Mouse (Mus musculus) liver, adult 2 months (tissue): ENCODE results near the gene Lrrc10. TPM values are rescaled to one million over a fixed set of nuclear protein-coding genes. Genes with fewer than 3 reads are reported as not detected.
A peak's percentile ranks its signal among the peaks of the same experiment; 100 is the strongest.
"Not testable (repeated sequence)": the region's sequence is repeated elsewhere in the genome, so short reads cannot be mapped to it uniquely, and the experiment has no call there.

Experiments
- DNase-seq: peaks from one replicate; pipeline ENCODE4 v3.0.0-alpha.2; 2011; ENCODE audit warnings: low read depth, low spot score; ENCODE audit errors: extremely low read depth
- H3K27ac ChIP-seq: fragments of 200-500 bp; replicated peaks from 2 replicates; pipeline ENCODE4 v1.5.1; 2012; ENCODE audit warnings: low read depth, mild to moderate bottlenecking, control low read depth, inconsistent platforms, low read length; ENCODE audit not compliant: insufficient read depth
- H3K27me3 ChIP-seq: fragments of 200-500 bp; 2 replicates; pipeline ENCODE4 v1.6.1; 2012; ENCODE audit warnings: mild to moderate bottlenecking, moderate library complexity, low read length, inconsistent platforms; ENCODE audit not compliant: control insufficient read depth, insufficient read depth
- H3K36me3 ChIP-seq: fragments of 200-500 bp; 2 replicates; pipeline ENCODE4 v1.6.1; 2012; ENCODE audit warnings: low read length, inconsistent platforms; ENCODE audit not compliant: control insufficient read depth, insufficient read depth
- H3K4me1 ChIP-seq: fragments of 200-500 bp; 2 replicates; pipeline ENCODE4 v1.6.1; 2011; ENCODE audit warnings: low read length; ENCODE audit not compliant: control insufficient read depth, insufficient read depth
- H3K4me3 ChIP-seq: fragments of 200-500 bp; 2 replicates; pipeline ENCODE4 v1.5.1; 2011; ENCODE audit warnings: low read depth, mild to moderate bottlenecking, control low read depth, low read length, moderate library complexity; ENCODE audit not compliant: insufficient read depth
- H3K79me2 ChIP-seq: fragments of 200-500 bp; 2 replicates; pipeline ENCODE4 v1.6.1; 2012; ENCODE audit warnings: inconsistent platforms, mild to moderate bottlenecking, low read length, moderate library complexity; ENCODE audit not compliant: control insufficient read depth, insufficient read depth
- H3K9ac ChIP-seq: fragments of 200-500 bp; 2 replicates; pipeline ENCODE4 v1.6.1; 2012; ENCODE audit warnings: low read depth, mild to moderate bottlenecking, control low read depth, inconsistent platforms, low read length
- CTCF ChIP-seq: fragments of 200-500 bp; IDR thresholded peaks from 2 replicates; pipeline ENCODE4 v1.5.1; 2011; ENCODE audit warnings: low read depth, low read length, control low read depth
- POLR2A ChIP-seq: fragments of 200-500 bp; IDR thresholded peaks from 2 replicates; pipeline ENCODE4 v1.6.1; 2011; ENCODE audit warnings: low read length, control low read depth; ENCODE audit not compliant: insufficient read depth; ENCODE audit errors: extremely low read depth
- WGBS: fragments of 180-500 bp; shearing (Covaris S2); methylation state at CpG from one replicate; pipeline ENCODE4 v1.1.7; 2018; 5-methylcytosine and 5-hydroxymethylcytosine counted together
- polyA plus RNA-seq: library from polyadenylated mRNA; depleted of rRNA; stranded (reverse); fragments of >200 nt; gene quantifications from 2 replicates; pipeline ENCODE4 v1.2.3, GENCODE M21; 2012
- total RNA-seq: library from RNA; depleted of rRNA; stranded (reverse); fragments of >200 nt; gene quantifications from 2 replicates; pipeline ENCODE4 v1.2.3, GENCODE M21; 2014

Lrrc10 gene
- total and polyA plus RNA-seq, 2 experiments = not detected

DNA sequence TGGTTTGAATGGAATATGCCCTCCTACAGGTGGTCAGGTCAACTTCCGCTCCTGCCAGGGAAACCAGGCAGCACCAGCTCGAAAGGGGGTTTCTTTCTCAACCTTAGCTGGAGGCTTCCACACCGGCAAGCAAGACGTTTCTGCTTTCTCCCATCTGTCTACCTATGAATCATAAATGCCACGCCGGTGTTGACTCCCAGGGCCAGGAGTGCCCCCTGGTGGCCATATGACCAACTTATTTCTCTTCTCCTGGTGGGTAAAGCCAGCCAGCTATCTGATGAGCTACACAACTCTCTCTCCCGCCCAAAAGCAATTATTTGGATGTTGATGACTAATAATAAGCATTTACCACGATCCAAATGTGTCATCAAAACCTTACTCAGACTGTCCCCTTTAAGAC is 11.4 kb upstream of the Lrrc10 start:
- H3K27me3 ChIP-seq = no peaks in the 10 kb centered on the region
- WGBS = 28% methylated on average over 8 of the region's 8 CpGs
- no peak overlapping the region for H3K4me3 ChIP-seq
- H3K27ac ChIP-seq = no peak overlapping the region
- peak; percentile 38 for DNase-seq
- TF ChIP-seq POLR2A (no peak), CTCF (peak; percentile 89)
- H3K36me3 ChIP-seq = no peaks in the 10 kb centered on the region
- no peaks in the 10 kb centered on the region for H3K79me2 ChIP-seq
- H3K4me1 ChIP-seq = no peaks in the 10 kb centered on the region
- H3K9ac ChIP-seq = no peak overlapping the region

DNA sequence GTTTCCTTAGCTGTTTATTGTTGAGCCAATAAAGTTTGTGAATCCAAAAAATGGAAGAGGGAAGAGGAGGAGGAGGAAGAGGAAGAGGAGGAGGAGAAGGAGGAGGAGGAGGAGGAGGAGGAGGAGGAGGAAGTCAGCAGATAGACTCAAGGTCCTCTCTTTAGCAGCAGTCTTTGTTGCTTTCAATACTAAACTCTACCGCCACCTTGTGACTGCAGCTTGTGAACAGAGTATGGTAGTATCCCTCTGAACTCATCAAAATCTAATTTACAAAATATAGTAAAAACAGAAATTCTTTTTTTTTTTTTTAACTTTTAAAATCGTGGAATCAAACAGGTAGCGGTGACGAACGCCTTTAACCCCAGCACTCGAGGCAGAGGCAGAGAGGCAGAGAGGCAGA is 4.8 kb upstream of the Lrrc10 start:
- H3K36me3 ChIP-seq = no peaks in the 10 kb centered on the region
- no peaks in the 10 kb centered on the region for H3K27me3 ChIP-seq
- 60% methylated on average over 6 of the region's 6 CpGs for WGBS
- H3K4me3 ChIP-seq = no peak overlapping the region
- H3K4me1 ChIP-seq = peaks cover 3% of the 10 kb centered on the region; the same call in 1 of the 2 replicates
- no peak overlapping the region for H3K9ac ChIP-seq
- no peak for DNase-seq
- no peak overlapping the region for H3K27ac ChIP-seq
- no peaks in the 10 kb centered on the region for H3K79me2 ChIP-seq
- no peak for TF ChIP-seq CTCF
- no peak for TF ChIP-seq POLR2A

DNA sequence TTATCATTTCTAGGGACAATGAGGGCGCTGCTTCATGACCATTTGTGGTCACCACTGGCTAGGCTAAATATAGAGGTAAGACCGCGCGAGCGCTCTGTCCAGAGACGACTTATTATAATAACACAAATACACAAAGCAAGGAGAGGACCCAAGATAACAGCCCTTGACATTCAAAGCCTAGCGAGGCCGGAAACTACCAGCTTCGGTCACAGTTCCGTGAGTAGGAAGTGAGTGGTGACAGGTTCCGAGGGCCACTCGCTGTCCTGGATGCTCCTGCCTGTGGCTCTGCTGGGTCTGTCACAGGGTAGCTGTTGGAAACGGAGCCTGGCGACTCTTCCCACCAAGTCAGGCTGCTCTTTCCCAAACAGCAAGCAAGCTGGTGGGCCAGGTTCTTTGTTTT is 2.8 kb upstream of the Lrrc10 start:
- WGBS = 83% methylated on average over 14 of the region's 14 CpGs
- H3K79me2 ChIP-seq = no peaks in the 10 kb centered on the region

DNA sequence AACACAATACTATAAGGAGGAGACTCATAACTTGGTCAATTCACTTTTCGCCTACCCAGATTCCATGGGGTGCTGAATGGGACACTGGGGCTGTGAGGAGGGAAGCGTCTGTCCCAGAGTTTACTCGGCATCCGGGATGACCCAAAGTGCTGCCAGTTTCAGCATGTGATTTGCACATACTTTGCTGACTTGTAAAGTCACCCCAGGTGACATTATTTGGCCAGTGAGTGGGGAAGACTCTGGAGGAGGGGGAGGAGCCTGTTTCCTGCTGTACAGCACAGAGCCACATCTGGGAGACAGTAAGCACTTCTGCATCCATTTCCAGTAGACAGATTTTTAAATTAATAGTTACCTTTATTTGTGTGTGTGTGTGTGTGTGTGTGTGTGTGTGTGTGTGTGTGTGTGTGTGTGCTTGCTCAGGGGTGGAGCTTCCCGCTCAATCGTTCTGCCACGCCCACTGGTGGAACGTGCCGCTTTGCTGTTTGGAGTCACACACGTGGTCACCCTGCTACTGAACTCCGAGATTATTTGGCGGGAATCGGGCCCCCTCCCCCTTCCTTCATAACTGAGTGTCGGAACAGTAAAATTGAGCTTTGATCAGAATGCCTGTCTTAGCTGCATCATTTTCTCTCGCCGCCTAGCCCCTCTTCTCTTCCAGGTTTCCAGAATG is 1.5 kb upstream of the Lrrc10 start:
- not testable (repeated sequence) for H3K9ac ChIP-seq, H3K36me3 ChIP-seq, H3K4me1 ChIP-seq, H3K27ac ChIP-seq, H3K4me3 ChIP-seq, H3K27me3 ChIP-seq, H3K79me2 ChIP-seq
- WGBS = 24% methylated on average over 16 of the region's 16 CpGs
- DNase-seq = peak; percentile 47

More for the DNA sequence above, 2.8 kb upstream of the Lrrc10 start:
- Histone ChIP-seq H3K9ac (no peak overlapping the region), H3K27me3 (no peaks in the 10 kb centered on the region), H3K36me3 (no peaks in the 10 kb centered on the region), H3K4me1 (peaks cover 3% of the 10 kb centered on the region; the same call in 1 of the 2 replicates), H3K27ac (no peak overlapping the region), H3K4me3 (no peak overlapping the region)
- TF ChIP-seq CTCF = no peak
- TF ChIP-seq POLR2A = no peak
- no peak for DNase-seq

DNA sequence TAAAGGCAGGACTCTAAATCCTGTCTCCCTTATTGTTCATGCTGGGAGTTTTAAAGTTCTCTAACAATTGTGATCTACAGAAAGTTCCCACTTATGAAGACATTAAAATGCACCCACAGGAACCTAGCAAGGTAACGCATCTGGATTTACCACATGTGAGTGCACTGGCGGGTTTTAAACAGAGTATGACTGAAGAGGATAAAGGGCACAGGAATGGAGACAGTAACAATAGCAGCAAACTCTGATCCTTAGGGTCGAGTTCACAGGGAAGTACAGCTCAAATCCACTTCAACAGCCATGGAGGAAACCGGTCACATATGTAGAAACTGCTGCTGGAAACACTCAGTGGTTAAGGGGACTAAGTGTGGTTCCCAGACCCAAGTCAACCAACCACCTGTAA is 4.1 kb downstream of the Lrrc10 start:
- 90% methylated on average over 4 of the region's 4 CpGs for WGBS

DNA sequence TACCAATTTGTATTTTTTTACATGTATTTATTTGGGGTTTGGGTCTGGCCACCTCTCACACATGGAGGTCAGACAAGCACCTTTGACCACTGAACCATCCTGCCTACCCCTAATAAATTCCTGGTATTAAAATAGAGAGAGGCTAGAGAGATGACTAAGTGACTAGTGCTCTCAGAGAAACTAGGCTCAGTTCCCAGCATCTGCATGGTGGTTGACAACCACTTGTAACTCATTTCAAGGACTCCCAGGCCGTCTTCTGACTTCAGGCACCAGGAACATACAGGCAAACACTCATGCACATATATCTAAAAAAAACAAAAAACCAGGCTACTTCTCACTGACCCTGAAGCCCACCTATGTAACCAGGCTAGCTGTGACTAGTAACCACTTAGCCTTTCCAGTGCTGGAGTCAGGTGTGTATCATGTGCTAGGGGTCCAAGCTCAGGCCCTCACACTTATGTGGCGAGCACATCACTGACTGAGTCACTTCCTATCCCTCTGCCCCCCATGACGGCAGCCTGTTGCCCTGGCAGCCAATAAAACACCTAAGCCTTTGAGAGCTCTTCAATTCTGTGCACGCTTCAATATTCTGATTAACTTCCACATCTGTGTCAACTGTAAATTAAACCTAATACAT is 4.9 kb downstream of the Lrrc10 start:
- Histone ChIP-seq H3K79me2 (no peaks in the 10 kb centered on the region), H3K9ac (no peak overlapping the region), H3K27ac (no peak overlapping the region), H3K4me3 (no peak overlapping the region), H3K4me1 (no peaks in the 10 kb centered on the region), H3K27me3 (no peaks in the 10 kb centered on the region), H3K36me3 (peaks cover 48% of the 10 kb centered on the region)
- no peak for TF ChIP-seq POLR2A
- 85% methylated on average over 4 of the region's 4 CpGs for WGBS
- DNase-seq = no peak

More for the DNA sequence above, 4.1 kb downstream of the Lrrc10 start:
- H3K4me1 ChIP-seq = no peaks in the 10 kb centered on the region
- no peak overlapping the region for H3K4me3 ChIP-seq
- H3K79me2 ChIP-seq = no peaks in the 10 kb centered on the region
- peaks cover 40% of the 10 kb centered on the region for H3K36me3 ChIP-seq
- H3K27me3 ChIP-seq = no peaks in the 10 kb centered on the region
- TF ChIP-seq CTCF (no peak), POLR2A (no peak)
- H3K9ac ChIP-seq = no peak overlapping the region
- no peak overlapping the region for H3K27ac ChIP-seq
- no peak for DNase-seq
